Mouse (Mus musculus): ENCODE measurements around the gene Pafah1b3. TPM values are rescaled to one million over a fixed set of nuclear protein-coding genes. Genes with fewer than 3 reads are reported as not detected.

The Pafah1b3 gene
- polyA plus RNA-seq, 1 experiment from 2014 or later = 29.3 TPM

DNA sequence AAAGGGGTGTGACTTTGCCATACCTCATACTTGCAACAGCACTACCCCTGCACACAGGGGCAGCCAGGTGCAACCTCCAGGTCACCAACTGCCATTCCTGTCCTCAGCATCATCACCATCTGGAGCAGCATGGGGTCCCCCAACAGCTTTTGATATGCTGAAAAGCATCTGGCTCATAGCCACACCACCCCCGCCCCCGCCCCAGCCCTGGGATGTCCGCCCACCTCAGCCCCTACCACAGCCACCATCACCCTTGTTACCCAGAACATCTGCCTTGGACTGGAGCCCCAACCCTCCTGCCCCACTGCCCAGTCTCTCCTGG, 5.9 kb upstream of the Pafah1b3 start:
- Histone ChIP-seq H3K27ac (no peak overlapping the region), H3K27me3 (peaks cover 59% of the 10 kb centered on the region), H3K4me1 (replicated peaks) (peaks cover 8% of the 10 kb centered on the region), H3K9me3 (replicated peaks) (no peaks in the 10 kb centered on the region), H3K9ac (no peak overlapping the region), H3K4me3 (replicated peaks) (no peak overlapping the region), H3K36me3 (no peaks in the 10 kb centered on the region), H3K4me2 (no peak overlapping the region)
- WGBS (ENCODE audit: insufficient replicate concordance) = 65% methylated on average over 3 of the region's 3 CpGs
- ATAC-seq (ENCODE audit: low read depth) (no peak), DNase-seq (no peak)

DNA sequence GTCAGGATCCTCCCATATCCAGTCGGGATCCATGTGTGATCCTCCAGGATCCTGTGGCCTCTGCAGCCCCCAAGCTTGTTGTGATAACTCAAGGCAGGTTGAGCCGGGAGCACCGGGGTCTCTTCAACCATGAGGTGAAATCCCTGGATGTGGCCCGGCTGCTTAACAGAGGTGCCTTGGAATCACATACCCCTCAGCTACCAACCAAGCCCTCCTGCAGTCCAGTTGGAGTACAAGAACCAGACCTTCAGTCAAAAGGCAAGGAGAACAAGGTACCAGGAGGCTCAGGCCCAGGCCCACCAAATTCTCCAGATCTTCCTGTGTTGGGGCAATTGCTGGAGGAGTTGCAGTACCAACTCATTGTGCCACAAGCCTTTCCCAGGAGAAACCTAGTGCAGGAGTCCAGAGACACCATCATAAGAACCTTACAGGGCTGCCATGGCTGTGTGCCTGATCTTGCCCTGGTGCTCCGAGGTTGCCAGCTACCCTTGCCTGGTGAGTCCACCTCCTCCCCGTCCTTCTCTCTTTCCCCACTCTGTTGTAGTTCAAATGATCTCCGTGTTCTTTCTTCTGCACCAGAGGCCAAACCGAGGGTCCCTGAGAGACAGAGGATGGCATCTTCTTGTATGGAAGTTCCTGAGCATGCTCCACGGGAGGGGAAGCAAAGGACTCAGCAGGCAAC, 5.4 kb upstream of the Pafah1b3 start:
- H3K27me3 ChIP-seq = peaks cover 54% of the 10 kb centered on the region

DNA sequence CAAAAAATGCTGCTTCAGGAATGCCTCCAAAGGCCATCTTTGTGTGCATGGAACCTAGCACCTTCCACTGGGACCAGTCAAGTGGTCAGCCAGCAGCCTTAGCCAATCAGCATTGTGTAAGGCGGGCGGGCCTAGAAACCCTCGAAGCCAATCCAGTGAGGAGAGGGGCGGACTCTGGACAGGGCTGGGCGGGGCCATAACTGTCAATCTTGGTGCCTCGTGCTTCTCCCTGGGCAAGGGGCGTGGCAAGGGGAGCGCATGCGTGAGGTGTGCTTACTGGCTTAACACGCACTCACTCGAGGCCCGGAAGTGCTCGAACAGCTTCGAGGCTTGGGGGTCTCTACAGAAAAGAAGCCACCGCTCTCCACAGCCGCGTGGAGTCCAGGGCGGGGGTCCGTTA, 3.3 kb upstream of the Pafah1b3 start, which contains the start of gene Prr19:
Gene Prr19, plus strand, starts transcription at position 349 of the 400 bp plus-strand sequence.
- DNase-seq (peak; percentile 55), ATAC-seq (ENCODE audit: low read depth) (0 out of 2 replicates have a peak, but pooled peaks have one; percentile 25)
- H3K27ac ChIP-seq = no peak within 1 kb of the TSS
- H3K4me3 ChIP-seq (replicated peaks) = no peak within 1 kb of the TSS
- no peak within 1 kb of the TSS for H3K9ac ChIP-seq
- H3K4me2 ChIP-seq = no peak within 1 kb of the TSS
- H3K4me1 ChIP-seq (replicated peaks) = peaks cover 27% of the 10 kb centered on the region
- no peaks in the 10 kb centered on the region for H3K36me3 ChIP-seq
- H3K9me3 ChIP-seq (replicated peaks) = no peaks in the 10 kb centered on the region
- 50% methylated on average over 19 of the region's 19 CpGs for WGBS (ENCODE audit: insufficient replicate concordance)
- peaks cover 33% of the 10 kb centered on the region for H3K27me3 ChIP-seq

More for the DNA sequence above, 5.4 kb upstream of the Pafah1b3 start:
- Histone ChIP-seq H3K4me1 (replicated peaks) (peaks cover 9% of the 10 kb centered on the region), H3K9ac (no peak overlapping the region), H3K4me3 (replicated peaks) (no peak overlapping the region), H3K27ac (no peak overlapping the region), H3K4me2 (no peak overlapping the region), H3K36me3 (no peaks in the 10 kb centered on the region), H3K9me3 (replicated peaks) (no peaks in the 10 kb centered on the region)
- no peak for ATAC-seq (ENCODE audit: low read depth)
- WGBS (ENCODE audit: insufficient replicate concordance) = 43% methylated on average over 9 of the region's 9 CpGs
- DNase-seq = no peak

DNA sequence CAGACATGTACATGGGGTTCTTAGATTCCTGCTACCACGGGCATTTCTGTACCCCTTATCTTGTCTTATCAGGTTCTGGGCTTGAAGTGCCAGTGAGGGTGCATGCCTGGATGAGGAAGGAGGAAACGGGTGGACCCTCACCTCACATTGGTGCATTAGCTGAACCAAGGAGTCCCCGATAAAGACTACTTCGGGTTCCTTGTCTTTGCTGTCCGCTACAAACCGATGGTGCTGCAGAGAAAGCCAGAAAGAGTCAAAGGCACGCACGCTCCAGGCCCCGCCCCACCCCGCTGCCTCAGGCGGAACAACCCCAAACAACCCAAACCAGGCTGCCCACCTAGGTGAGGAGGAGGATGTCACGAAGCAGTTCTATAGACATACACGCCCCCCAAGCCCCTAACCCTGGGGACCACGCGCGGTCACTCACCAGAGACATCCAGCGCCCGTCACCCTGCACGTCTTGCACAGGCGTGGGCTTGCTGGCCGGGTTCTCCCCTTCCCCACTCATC, 787 bp downstream of the Pafah1b3 start:
- peak overlapping the region; percentile 98 for H3K4me2 ChIP-seq
- 1% methylated on average over 21 of the region's 21 CpGs for WGBS (ENCODE audit: insufficient replicate concordance)
- peak overlapping the region; percentile 73 for H3K4me3 ChIP-seq (replicated peaks)
- ATAC-seq (ENCODE audit: low read depth) (peak; percentile 29; the same call in 1 of the 2 replicates), DNase-seq (no peak)
- H3K4me1 ChIP-seq (replicated peaks) = peaks cover 24% of the 10 kb centered on the region
- H3K9ac ChIP-seq = peak overlapping the region; percentile 77
- no peaks in the 10 kb centered on the region for H3K27me3 ChIP-seq
- peaks cover 30% of the 10 kb centered on the region for H3K36me3 ChIP-seq
- H3K27ac ChIP-seq = peak overlapping the region; percentile 67; the same call in 1 of the 2 replicates
- H3K9me3 ChIP-seq (replicated peaks) = no peaks in the 10 kb centered on the region

DNA sequence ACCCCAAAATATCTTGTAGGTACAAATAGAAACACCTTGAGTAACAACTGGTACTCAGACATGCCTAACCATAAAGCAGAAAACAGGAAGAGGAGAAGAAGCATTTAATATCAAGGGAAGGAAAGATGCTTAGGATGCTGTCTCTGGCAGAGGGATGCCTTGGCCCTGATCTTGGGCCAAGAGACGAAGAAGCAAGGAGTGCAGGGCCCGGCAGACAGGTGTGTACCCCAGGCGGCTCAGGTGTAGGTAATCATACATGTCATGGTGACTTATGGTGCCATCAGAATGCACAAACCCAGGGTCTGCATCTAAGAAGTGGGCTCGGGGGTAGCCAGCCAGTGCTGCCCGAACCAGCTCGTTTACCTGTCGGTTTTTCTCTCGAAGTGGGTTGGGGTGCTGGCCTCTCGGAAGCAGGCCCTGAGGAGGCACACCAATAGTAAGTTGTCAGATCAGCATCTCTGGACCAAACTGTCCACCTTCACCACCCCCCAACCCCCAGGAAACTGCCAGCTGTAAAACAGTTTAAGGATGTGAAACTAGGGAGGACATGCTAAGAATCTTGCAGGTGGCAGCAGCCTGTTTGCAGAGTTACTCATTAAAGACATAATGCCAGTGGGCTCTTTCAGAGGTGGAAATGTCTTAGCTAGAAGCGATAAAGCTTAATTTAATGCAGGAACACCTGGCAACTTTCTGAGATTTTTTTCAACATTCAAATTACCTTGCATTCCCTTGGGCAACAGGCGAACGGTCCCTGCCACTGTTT, 2.6 kb downstream of the Pafah1b3 start:
- H3K9me3 ChIP-seq (replicated peaks) = no peaks in the 10 kb centered on the region
- no peak overlapping the region for H3K27ac ChIP-seq
- DNase-seq (no peak), ATAC-seq (ENCODE audit: low read depth) (no peak)
- H3K27me3 ChIP-seq = no peaks in the 10 kb centered on the region
- peaks cover 49% of the 10 kb centered on the region for H3K36me3 ChIP-seq
- H3K4me1 ChIP-seq (replicated peaks) = peaks cover 29% of the 10 kb centered on the region
- no peak overlapping the region for H3K9ac ChIP-seq
- no peak overlapping the region for H3K4me3 ChIP-seq (replicated peaks)
- 78% methylated on average over 12 of the region's 12 CpGs for WGBS (ENCODE audit: insufficient replicate concordance)
- no peak overlapping the region for H3K4me2 ChIP-seq

DNA sequence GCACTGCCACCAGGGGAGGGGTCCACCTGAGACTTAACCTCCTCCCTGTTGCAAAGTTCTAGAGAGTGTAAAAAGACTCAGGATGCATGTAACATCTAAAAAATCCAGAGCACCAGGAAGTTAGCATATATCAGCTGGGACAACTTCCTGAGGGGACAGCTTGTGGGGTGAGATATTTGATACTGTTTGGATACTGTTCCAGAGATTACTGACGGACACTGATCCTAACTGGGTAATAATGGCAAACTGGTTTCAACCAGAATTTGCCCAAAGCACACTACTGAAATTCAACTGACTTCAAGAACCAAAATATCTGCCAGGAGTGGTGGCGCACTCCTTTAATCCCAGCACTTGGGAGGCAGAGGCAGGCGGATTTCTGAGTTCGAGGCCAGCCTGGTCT, 3.3 kb downstream of the Pafah1b3 start:
- ATAC-seq (ENCODE audit: low read depth) (no peak), DNase-seq (no peak)
- no peaks in the 10 kb centered on the region for H3K9me3 ChIP-seq (replicated peaks)
- H3K4me1 ChIP-seq (replicated peaks) = peaks cover 29% of the 10 kb centered on the region
- no peak overlapping the region for H3K4me3 ChIP-seq (replicated peaks)
- H3K36me3 ChIP-seq = peaks cover 55% of the 10 kb centered on the region
- H3K9ac ChIP-seq = no peak overlapping the region
- H3K27me3 ChIP-seq = no peaks in the 10 kb centered on the region
- 80% methylated on average over 4 of the region's 4 CpGs for WGBS (ENCODE audit: insufficient replicate concordance)
- H3K4me2 ChIP-seq = no peak overlapping the region
- no peak overlapping the region for H3K27ac ChIP-seq

DNA sequence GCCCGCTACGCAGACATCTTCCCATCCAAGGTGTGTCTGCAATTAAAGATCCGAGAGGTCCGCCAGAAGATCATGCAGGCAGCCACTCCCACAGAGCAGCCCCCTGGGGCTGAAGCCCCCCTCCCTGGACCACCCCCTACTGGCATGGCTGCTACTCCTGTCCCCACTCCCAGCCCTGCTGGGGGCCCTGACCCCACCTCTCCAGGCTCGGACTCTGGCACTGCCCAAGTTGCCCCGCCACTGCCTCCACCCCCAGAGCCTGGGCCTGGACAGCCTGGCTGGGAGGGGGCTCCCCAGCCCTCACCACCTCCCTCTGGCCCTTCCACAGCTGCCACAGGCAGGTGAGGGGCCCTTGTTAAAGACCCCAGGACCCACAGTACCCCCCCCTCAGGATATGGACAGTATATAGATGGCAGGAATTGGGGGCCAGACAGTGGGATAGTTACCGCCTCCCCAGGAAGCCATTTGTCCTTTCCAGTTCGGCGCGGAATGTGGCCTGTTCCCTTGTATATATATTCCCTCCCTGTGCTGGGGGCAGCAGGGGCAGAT, 4.5 kb downstream of the Pafah1b3 start:
- H3K36me3 ChIP-seq = peaks cover 68% of the 10 kb centered on the region
- no peak overlapping the region for H3K4me2 ChIP-seq
- H3K9me3 ChIP-seq (replicated peaks) = no peaks in the 10 kb centered on the region
- no peak overlapping the region for H3K27ac ChIP-seq
- H3K27me3 ChIP-seq = no peaks in the 10 kb centered on the region
- DNase-seq (no peak), ATAC-seq (ENCODE audit: low read depth) (no peak)
- H3K4me1 ChIP-seq (replicated peaks) = peaks cover 29% of the 10 kb centered on the region
- 0 out of 2 replicates have a peak overlapping the region, but pooled peaks have one; percentile 10 for H3K9ac ChIP-seq
- 85% methylated on average over 10 of the region's 10 CpGs for WGBS (ENCODE audit: insufficient replicate concordance)
- no peak overlapping the region for H3K4me3 ChIP-seq (replicated peaks)

DNA sequence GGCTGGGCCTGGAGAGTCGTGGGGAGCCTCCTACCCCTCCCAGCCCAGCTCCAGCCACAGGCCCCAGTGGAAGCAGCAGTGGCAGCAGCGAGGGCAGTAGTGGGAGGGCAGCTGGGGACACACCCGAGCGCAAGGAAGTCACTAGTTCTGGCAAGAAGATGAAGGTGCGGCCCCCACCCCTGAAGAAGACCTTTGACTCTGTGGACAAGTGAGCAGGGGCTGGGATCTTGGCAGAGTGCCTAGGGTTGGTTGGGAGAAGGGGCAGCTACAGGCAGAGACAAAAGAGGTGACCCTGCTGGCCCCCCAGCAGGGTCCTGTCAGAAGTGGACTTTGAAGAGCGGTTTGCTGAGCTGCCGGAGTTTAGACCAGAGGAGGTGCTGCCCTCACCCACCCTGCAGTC, 5.7 kb downstream of the Pafah1b3 start:
- no peak overlapping the region for H3K27ac ChIP-seq
- H3K4me3 ChIP-seq (replicated peaks) = no peak overlapping the region
- no peaks in the 10 kb centered on the region for H3K9me3 ChIP-seq (replicated peaks)
- H3K4me1 ChIP-seq (replicated peaks) = peaks cover 17% of the 10 kb centered on the region
- ATAC-seq (ENCODE audit: low read depth) (no peak), DNase-seq (no peak)
- H3K36me3 ChIP-seq = peaks cover 79% of the 10 kb centered on the region
- no peaks in the 10 kb centered on the region for H3K27me3 ChIP-seq
- H3K9ac ChIP-seq = no peak overlapping the region
- WGBS (ENCODE audit: insufficient replicate concordance) = 66% methylated on average over 7 of the region's 7 CpGs
- H3K4me2 ChIP-seq = no peak overlapping the region

DNA sequence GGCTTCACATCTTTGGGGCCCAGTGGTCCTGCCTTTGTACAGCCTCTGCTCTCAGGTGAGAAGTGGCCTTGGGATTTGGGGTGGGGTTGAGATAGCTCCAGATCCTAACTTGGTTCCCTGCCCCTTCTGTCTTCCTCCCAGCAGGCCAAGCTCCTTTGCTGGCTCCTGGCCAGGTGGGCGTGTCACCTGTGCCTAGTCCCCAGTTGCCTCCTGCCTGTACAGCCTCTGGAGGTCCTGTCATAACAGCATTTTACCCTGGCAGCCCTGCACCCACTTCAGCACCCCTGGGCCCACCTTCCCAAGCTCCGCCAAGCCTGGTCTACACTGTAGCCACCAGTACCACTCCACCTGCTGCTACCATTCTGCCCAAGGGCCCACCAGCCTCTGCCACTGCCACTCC, 6.9 kb downstream of the Pafah1b3 start:
- H3K27ac ChIP-seq = no peak overlapping the region
- DNase-seq (no peak), ATAC-seq (ENCODE audit: low read depth) (no peak)
- 75% methylated on average over 2 of the region's 2 CpGs for WGBS (ENCODE audit: insufficient replicate concordance)
- no peaks in the 10 kb centered on the region for H3K27me3 ChIP-seq
- no peak overlapping the region for H3K9ac ChIP-seq
- peaks cover 91% of the 10 kb centered on the region for H3K36me3 ChIP-seq
- no peak overlapping the region for H3K4me3 ChIP-seq (replicated peaks)
- H3K9me3 ChIP-seq (replicated peaks) = no peaks in the 10 kb centered on the region
- H3K4me1 ChIP-seq (replicated peaks) = peaks cover 5% of the 10 kb centered on the region; the same call in 1 of the 2 replicates
- H3K4me2 ChIP-seq = no peak overlapping the region

DNA sequence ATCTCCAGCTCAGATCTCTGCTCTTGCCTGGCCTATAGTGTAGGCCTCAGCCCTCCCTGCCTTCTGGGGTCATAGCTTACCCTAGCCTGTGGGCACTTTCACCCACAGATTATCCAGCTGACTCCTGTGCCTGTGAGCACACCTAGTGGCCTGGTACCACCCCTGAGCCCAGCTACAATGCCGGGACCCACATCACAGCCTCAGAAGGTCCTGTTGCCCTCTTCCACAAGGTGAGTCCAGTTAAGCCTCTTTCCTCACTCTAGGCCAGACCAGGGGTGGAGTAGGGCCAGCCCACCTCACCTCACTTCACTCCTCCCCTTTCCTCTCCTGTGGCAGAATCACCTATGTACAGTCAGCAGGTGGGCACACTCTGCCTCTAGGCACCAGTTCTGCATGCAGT, 7.3 kb downstream of the Pafah1b3 start:
- H3K4me2 ChIP-seq = no peak overlapping the region
- H3K36me3 ChIP-seq = peaks cover 96% of the 10 kb centered on the region
- no peak overlapping the region for H3K4me3 ChIP-seq (replicated peaks)
- H3K27me3 ChIP-seq = no peaks in the 10 kb centered on the region
- H3K4me1 ChIP-seq (replicated peaks) = peaks cover 5% of the 10 kb centered on the region; the same call in 1 of the 2 replicates
- no peaks in the 10 kb centered on the region for H3K9me3 ChIP-seq (replicated peaks)
- no peak overlapping the region for H3K9ac ChIP-seq
- DNase-seq = no peak
- ATAC-seq (ENCODE audit: low read depth) = no peak
- WGBS (ENCODE audit: insufficient replicate concordance) = 80% methylated on average over 1 of the region's 1 CpGs
- H3K27ac ChIP-seq = no peak overlapping the region

DNA sequence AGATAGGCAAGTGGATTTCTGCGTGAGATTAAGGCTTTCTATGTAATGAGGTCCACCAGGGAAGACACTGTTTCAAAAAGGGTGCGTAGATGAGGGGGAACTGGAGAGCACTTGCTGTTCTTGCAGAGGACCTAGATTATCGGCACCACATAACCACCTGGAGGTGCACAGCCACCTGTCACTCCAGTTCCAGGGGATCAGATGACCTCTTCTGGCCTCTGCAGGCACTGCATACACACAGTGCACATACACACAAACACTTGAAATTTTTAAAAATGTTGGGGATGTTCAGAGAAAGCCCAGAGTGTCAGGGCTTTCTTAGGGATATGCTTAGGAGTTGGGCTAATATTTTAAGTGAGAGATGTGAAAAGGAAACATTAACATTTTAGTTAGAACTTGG, 7.9 kb downstream of the Pafah1b3 start:
- Histone ChIP-seq H3K27me3 (no peaks in the 10 kb centered on the region), H3K4me2 (no peak overlapping the region), H3K36me3 (peaks cover 99% of the 10 kb centered on the region), H3K27ac (no peak overlapping the region), H3K4me3 (replicated peaks) (no peak overlapping the region), H3K9ac (no peak overlapping the region), H3K4me1 (replicated peaks) (peaks cover 9% of the 10 kb centered on the region), H3K9me3 (replicated peaks) (no peaks in the 10 kb centered on the region)
- 96% methylated on average over 3 of the region's 3 CpGs for WGBS (ENCODE audit: insufficient replicate concordance)
- no peak for ATAC-seq (ENCODE audit: low read depth)
- DNase-seq = no peak
